Mouse (Mus musculus): ENCODE results near the gene Adamts16.

Adamts16 gene

GRCm38 (mm10) chr13:70713331-70713730, 128.3 kb downstream of the Adamts16 start:
- no peak for DNase-seq (ENCODE audit: low spot score)

GRCm38 (mm10) chr13:70707158-70707854, 134.3 kb downstream of the Adamts16 start:
- no peak for DNase-seq (ENCODE audit: low spot score)

- no peak for DNase-seq (ENCODE audit: low spot score)
Observed at GRCm38 (mm10) chr13:70702904-70703303, 138.7 kb downstream of the Adamts16 start.

- DNase-seq (ENCODE audit: low spot score): no peak
Observed at GRCm38 (mm10) chr13:70698812-70699387, 142.7 kb downstream of the Adamts16 start.

- DNase-seq (ENCODE audit: low spot score): no peak
Observed at GRCm38 (mm10) chr13:70689452-70689960, 152.1 kb downstream of the Adamts16 start.

GRCm38 (mm10) chr13:70685825-70686224, 155.8 kb downstream of the Adamts16 start:
- no peak for DNase-seq (ENCODE audit: low spot score)

GRCm38 (mm10) chr13:70684976-70685609, 156.5 kb downstream of the Adamts16 start:
- no peak for DNase-seq (ENCODE audit: low spot score)

- DNase-seq (ENCODE audit: low spot score): no peak
Observed at GRCm38 (mm10) chr13:70681411-70682183, 160.0 kb downstream of the Adamts16 start.

- no peak for DNase-seq (ENCODE audit: low spot score)
Observed at GRCm38 (mm10) chr13:70680316-70680715, 161.3 kb downstream of the Adamts16 start.

Data from ovary, postnatal 14 days (tissue).